Mouse (Mus musculus): ENCODE data around the gene H13.

- TF ChIP-seq CTCF (IDR thresholded peaks at IDR 0.05; ENCODE audit: control insufficient read depth, insufficient read depth, insufficient read length) (no peak), FOSL1 (IDR thresholded peaks at IDR 0.05; ENCODE audit: insufficient read depth, low read length, poor library complexity, severe bottlenecking) (no peak), MAX (IDR thresholded peaks at IDR 0.05) (no peak), USF1 (IDR thresholded peaks at IDR 0.05; ENCODE audit: low read depth) (no peak), MYOG (IDR thresholded peaks at IDR 0.05; ENCODE audit: control insufficient read depth, extremely low read depth, insufficient read length) (no peak), CEBPB (IDR thresholded peaks at IDR 0.05; ENCODE audit: low read depth) (no peak)
These were observed 47.0 kb downstream of the H13 start for GRCm38 (mm10) chr2:152716241-152716772.

All from C2C12 (cell line).